ENCODE assay signal across 17 mouse cellular contexts in genomic region chr2:106710862-106711477, GRCm38 (mm10). TPM values are rescaled to one million over a fixed set of nuclear protein-coding genes. Genes with fewer than 3 reads are reported as not detected.
DNase-seq lines count a peak whose midpoint lies in the region; ATAC-seq and TF ChIP-seq lines count a peak whose summit lies in the region.
"Had no signal": no experiment of that assay in that cellular context is flagged by ENCODE, and none has a peak within 500 bp of the region (broad histone marks: within the 10 kb centered on the region; RNA-seq: fewer than 3 reads in every experiment).

No protein-coding gene starts in this region.

- no peak overlapping the region for H3K27ac ChIP-seq in forebrain, embryonic 12.5 days
- H3K27ac ChIP-seq in forebrain, embryonic 16.5 days (ENCODE audit: low read length): no peak overlapping the region
- H3K27ac ChIP-seq in lung, embryonic 14.5 days (ENCODE audit: low read depth): no peak overlapping the region
- H3K27ac ChIP-seq: liver, embryonic 12.5 days had no signal

- no peaks in the 10 kb centered on the region for H3K9me3 ChIP-seq in forebrain, embryonic 12.5 days
- no peaks in the 10 kb centered on the region for H3K9me3 ChIP-seq in forebrain, embryonic 16.5 days (ENCODE audit: control insufficient read depth, low read length)
- H3K9me3 ChIP-seq in lung, embryonic 14.5 days (ENCODE audit: low read depth, low read length): no peaks in the 10 kb centered on the region
- H3K9me3 ChIP-seq: liver, embryonic 12.5 days had no signal

- H3K36me3 ChIP-seq in forebrain, embryonic 12.5 days (replicated peaks): peaks cover 5% of the 10 kb centered on the region; the same call in 1 of the 2 replicates
- no peaks in the 10 kb centered on the region for H3K36me3 ChIP-seq in forebrain, embryonic 16.5 days (ENCODE audit: control insufficient read depth, insufficient read depth)
- H3K36me3 ChIP-seq in lung, embryonic 14.5 days (ENCODE audit: insufficient read depth): no peaks in the 10 kb centered on the region
- H3K36me3 ChIP-seq: G1E; liver, embryonic 12.5 days had no signal

- H3K4me1 ChIP-seq in forebrain, embryonic 12.5 days: peaks cover 54% of the 10 kb centered on the region
- peaks cover 45% of the 10 kb centered on the region for H3K4me1 ChIP-seq in forebrain, embryonic 16.5 days (replicated peaks; ENCODE audit: control insufficient read depth, insufficient read depth, low read length)
- H3K4me1 ChIP-seq in lung, embryonic 14.5 days (ENCODE audit: insufficient read depth): peaks cover 7% of the 10 kb centered on the region; the same call in 1 of the 2 replicates
- H3K4me1 ChIP-seq: megakaryocyte, embryonic 14.5 days had no signal

- H3K9ac ChIP-seq in forebrain, embryonic 12.5 days: no peak overlapping the region
- H3K9ac ChIP-seq in forebrain, embryonic 16.5 days (replicated peaks; ENCODE audit: low read depth, low read length): no peak overlapping the region
- no peak overlapping the region for H3K9ac ChIP-seq in lung, embryonic 14.5 days
- H3K9ac ChIP-seq: liver, embryonic 12.5 days had no signal

- no peak for TF ChIP-seq CTCF in lung, embryonic 14.5 days (IDR thresholded peaks at IDR 0.05; ENCODE audit: low read depth)

- no peak overlapping the region for H3K4me3 ChIP-seq in forebrain, embryonic 12.5 days (replicated peaks)
- H3K4me3 ChIP-seq in forebrain, embryonic 16.5 days (replicated peaks; ENCODE audit: low read length): no peak overlapping the region
- H3K4me3 ChIP-seq in lung, embryonic 14.5 days (ENCODE audit: low read depth, low read length): no peak overlapping the region
- H3K4me3 ChIP-seq: liver, embryonic 12.5 days; megakaryocyte, embryonic 14.5 days; myocyte had no signal

- DNase-seq in lung, embryonic 14.5 days: peak; percentile 66
- DNase-seq in lung, postnatal 14 days: no peak
- peak; percentile 56 for DNase-seq in embryo, embryonic 10.5 days (ENCODE audit: low spot score)
- peak; percentile 51 for DNase-seq in mesoderm, embryonic 11.5 days (ENCODE audit: low read depth, low spot score)
- DNase-seq in adrenal gland, postnatal 25 days: no peak
- DNase-seq: cerebellum, adult 11-12 months; gastrocnemius, postnatal 14 days; retina, postnatal 1 day; spleen, adult 18-20 months had no signal

- no peaks in the 10 kb centered on the region for H3K27me3 ChIP-seq in forebrain, embryonic 12.5 days
- no peaks in the 10 kb centered on the region for H3K27me3 ChIP-seq in forebrain, embryonic 16.5 days (replicated peaks; ENCODE audit: control insufficient read depth, insufficient read depth, low read length)
- H3K27me3 ChIP-seq in lung, embryonic 14.5 days (ENCODE audit: insufficient read depth, low read length): no peaks in the 10 kb centered on the region
- H3K27me3 ChIP-seq: liver, embryonic 12.5 days; megakaryocyte, embryonic 14.5 days had no signal

- no peak overlapping the region for H3K4me2 ChIP-seq in forebrain, embryonic 12.5 days
- H3K4me2 ChIP-seq in forebrain, embryonic 16.5 days (ENCODE audit: low read length): no peak overlapping the region
- H3K4me2 ChIP-seq in lung, embryonic 14.5 days: no peak overlapping the region
- H3K4me2 ChIP-seq: liver, embryonic 12.5 days had no signal

- ATAC-seq in forebrain, embryonic 12.5 days (ENCODE audit: low FRiP score): 0 out of 2 replicates have a peak, but pooled peaks have one; percentile 10
- no peak for ATAC-seq in forebrain, embryonic 16.5 days
- ATAC-seq in lung, embryonic 14.5 days (ENCODE audit: insufficient read depth): peak; percentile 79
- no peak for ATAC-seq in megakaryocyte-erythroid progenitor cell, adult 5-6 weeks (replicated peaks; ENCODE audit: low FRiP score, low TSS enrichment, poor library complexity, severe bottlenecking)
- ATAC-seq: forebrain, embryonic 14.5 days; liver, embryonic 12.5 days had no signal

- 5% methylated on average over 7 of the region's 7 CpGs for WGBS in forebrain, embryonic 12.5 days
- WGBS in forebrain, embryonic 16.5 days: 13% methylated on average over 7 of the region's 7 CpGs
- WGBS in lung, embryonic 14.5 days: 15% methylated on average over 7 of the region's 7 CpGs

RNA-seq across cellular contexts. Expression of gene Mpped2, which starts 17.9 kb away (rescaled TPM):
- 165 and 177 TPM in 2 replicates for polyA plus RNA-seq in forebrain, embryonic 12.5 days (2016; fragmentation: Nextera tagmentation; extraction: Ambion mirVana)
- polyA plus RNA-seq in forebrain, embryonic 16.5 days (2015; fragmentation: Nextera tagmentation; extraction: Ambion mirVana): 187 and 199 TPM in 2 replicates
- polyA plus RNA-seq in lung, embryonic 14.5 days (2014; fragmentation: Nextera tagmentation; extraction: Ambion mirVana): 31.1 and 33.3 TPM in 2 replicates
- total RNA-seq in megakaryocyte-erythroid progenitor cell, adult 5-6 weeks (2014; fragmentation: Nextera tagmentation): 1.9 and 17.1 TPM in 2 replicates
- 0.57 TPM in 1 of 2 replicates, not detected in the other for total RNA-seq in megakaryocyte-erythroid progenitor cell, adult 5-6 weeks (2017)
- total RNA-seq in adrenal gland, postnatal 25 days (2021): 39.5 and 47.2 TPM in 2 replicates
- polyA plus RNA-seq: G1E, myocyte had no signal

Comparison
In these comparisons a context has a peak if more than half of its experiments do, and no peak if none do; other contexts are left out.
1. ATAC-seq: peak in forebrain, embryonic 12.5 days (single experiment) and lung, embryonic 14.5 days (single experiment); none in forebrain, embryonic 16.5 days (single experiment) and megakaryocyte-erythroid progenitor cell, adult 5-6 weeks (single experiment).
2. DNase-seq: peak in lung, embryonic 14.5 days (single experiment), embryo, embryonic 10.5 days (single experiment) and mesoderm, embryonic 11.5 days (single experiment); none in lung, postnatal 14 days (single experiment) and adrenal gland, postnatal 25 days (single experiment).